Mouse (Mus musculus): ENCODE results near the gene Thegl. TPM values are rescaled to one million over a fixed set of nuclear protein-coding genes. Genes with fewer than 3 reads are reported as not detected.

Gene Thegl
- not detected in 2 replicates for polyA plus RNA-seq (2012; rRNA removed)

DNA sequence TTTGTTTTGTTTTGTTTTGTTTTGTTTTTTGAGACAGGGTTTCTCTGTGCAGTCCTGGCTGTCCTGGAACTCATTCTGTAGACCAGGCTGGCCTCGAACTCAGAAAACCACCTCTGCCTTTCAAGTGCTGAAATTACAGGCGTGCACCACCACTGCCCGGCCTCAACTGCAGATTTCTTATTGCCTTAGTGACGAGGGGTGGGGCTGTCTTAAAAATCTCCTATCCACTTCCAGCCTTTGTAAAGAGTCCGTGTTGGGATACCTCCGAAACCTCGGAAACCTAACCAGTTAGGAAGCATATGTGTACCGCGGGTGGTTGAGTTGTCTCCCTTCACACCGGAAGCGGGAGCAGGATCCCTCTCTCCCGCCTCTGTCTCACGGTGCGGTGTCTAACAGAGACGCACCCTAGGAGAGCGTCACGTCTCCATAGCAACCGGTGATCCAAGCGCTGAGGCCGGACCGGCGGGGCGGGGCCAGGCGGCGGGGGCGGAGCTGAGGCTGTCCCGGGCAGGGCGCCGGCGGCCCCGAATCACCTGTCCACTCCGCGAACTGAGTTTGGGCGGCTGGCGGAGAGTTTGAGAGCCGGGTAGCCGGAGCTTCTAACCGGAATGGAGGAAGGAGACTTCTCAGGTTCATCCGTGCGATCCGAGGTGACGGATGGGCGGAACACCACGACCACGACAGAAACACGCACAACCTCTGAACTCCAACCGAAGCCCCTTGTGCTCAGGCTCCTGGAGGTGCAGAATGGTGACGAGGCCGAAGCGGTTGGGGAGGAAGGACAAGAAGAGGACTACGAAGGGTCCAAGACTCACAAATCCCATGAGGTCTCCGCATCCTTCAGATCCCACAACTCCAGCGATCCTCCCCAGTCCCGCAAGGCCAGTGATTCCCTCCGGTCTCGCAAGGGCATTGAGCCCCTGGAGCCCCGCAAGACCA is at the start of gene Thegl:
Thegl (plus strand) TSS at position 480 of the 939 bp plus-strand sequence.

DNA sequence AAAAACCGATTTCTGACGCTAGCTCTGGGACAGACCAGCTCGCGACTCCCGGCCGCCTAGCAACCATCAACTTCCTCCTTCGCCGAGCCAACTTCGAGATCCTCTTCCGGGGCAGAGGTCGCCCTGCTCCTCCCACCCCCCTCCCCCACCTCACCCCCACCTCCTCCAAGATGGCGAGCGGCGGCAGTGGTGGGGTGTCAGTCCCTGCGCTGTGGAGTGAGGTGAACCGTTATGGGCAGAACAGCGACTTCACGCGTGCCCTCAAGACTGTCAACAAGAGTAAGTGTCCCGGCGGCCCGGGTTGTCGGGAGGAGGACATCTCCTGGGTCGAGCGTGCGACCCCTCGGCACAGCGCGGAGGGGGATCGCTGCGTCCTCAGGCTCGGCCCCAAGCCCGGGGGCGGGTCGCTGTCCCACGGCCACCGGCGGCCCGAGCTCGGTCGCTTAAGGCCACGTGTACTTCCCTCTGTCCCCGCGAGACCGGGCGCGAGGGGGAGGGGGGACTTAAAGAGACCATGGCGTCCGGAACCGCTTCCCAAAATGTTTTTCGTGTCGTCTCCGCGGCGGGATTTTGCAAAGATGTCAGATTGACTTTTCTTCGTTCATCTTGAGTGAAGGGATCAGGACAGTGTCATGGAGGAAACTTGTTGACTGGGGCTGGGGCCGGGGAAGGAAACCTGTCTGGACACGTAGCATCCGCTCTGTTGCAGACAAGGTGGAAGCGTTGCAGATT is 41.1 kb upstream of the Thegl start, which contains the start of gene Srp72:
Srp72 (plus strand) TSS at position 130 of the 732 bp plus-strand sequence.

DNA sequence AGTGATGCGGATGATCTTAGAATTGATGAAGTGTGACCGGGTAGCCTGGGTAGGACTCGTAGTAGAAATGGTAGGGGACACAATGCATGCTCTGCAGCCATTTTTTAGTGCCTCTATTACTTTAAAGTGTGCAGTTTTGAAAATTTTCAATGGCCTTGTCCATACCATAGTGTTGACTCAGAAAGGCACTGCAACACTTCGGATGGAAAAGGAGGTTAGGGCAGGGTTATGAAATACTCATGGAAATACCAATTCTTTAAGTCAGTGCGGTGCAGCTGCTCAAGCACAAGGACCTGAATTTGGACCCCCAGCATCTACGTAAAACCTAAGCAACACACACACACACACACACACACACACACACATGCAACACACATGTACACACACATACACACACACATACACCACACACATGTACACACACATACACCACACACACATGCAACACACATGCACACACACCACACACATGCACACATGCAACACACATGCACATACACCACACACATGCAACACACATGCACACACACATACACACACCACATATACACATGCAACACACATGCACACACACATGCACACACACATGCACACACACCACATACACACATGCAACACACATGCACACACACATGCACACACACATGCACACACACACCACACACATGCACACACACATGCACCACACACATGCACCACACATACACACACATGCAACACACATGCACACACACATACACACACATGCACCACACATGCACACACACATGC is 11.6 kb upstream of the Thegl start, which contains the start of gene Arl9:
Arl9 (plus strand) TSS at position 5 of the 771 bp plus-strand sequence.

Other genes starting within 250 kb of the Thegl start
- 0.92 and 2.8 TPM in 2 replicates for gene Aasdh, start 110.5 kb upstream of the Thegl start, polyA plus RNA-seq (2012; rRNA removed)
- 14.8 and 16.9 TPM in 2 replicates for gene Paics, start 64.7 kb upstream of the Thegl start, polyA plus RNA-seq (2012; rRNA removed)
- gene Ppat, start 64.4 kb upstream of the Thegl start, polyA plus RNA-seq (2012; rRNA removed) = 0.87 and 1.2 TPM in 2 replicates
- gene Srp72, start 41.3 kb upstream of the Thegl start, polyA plus RNA-seq (2012; rRNA removed) = 1.5 and 3.5 TPM in 2 replicates
- gene Arl9, start 12.0 kb upstream of the Thegl start, polyA plus RNA-seq (2012; rRNA removed) = not detected in 2 replicates
- 33.8 and 76.6 TPM in 2 replicates for gene Hopx, start 99.1 kb downstream of the Thegl start, polyA plus RNA-seq (2012; rRNA removed)
- 0.15 and 0.92 TPM in 2 replicates for gene Spink2, start 195.4 kb downstream of the Thegl start, polyA plus RNA-seq (2012; rRNA removed)
- gene Rest, start 249.5 kb downstream of the Thegl start, polyA plus RNA-seq (2012; rRNA removed) = 1.3 and 1.5 TPM in 2 replicates